In the genomic region with DNA sequence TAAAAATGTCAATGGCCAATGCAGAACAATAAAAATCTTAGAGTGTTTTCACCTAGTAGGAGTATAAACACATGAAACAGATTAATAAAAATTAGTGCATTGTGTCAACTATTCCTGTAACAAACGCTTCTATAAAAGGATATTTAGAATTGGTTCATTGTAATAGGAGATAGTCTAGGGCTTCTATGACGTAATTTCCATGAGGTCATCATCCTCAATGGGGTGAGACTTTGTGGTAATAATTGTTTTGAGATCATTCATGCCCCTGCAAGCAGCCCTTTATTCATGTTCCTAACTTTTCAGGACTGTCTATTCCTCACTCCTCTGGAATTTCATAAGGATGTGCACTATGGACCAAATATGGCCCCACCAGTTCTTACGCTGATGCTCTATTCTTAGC, we compare ENCODE assay signal across 18 mouse cellular contexts.
"Had no signal": no experiment of that assay in that cellular context is flagged by ENCODE, and none has a peak within 500 bp of the region (broad histone marks: within the 10 kb centered on the region; RNA-seq: fewer than 3 reads in every experiment).

No protein-coding gene starts in this region.

- H3K36me3 ChIP-seq: midbrain, embryonic 12.5 days; neural tube, embryonic 13.5 days; neural tube, embryonic 15.5 days had no signal

- ATAC-seq: midbrain, embryonic 16.5 days had no signal

- H3K4me2 ChIP-seq: lung, embryonic 14.5 days; midbrain, embryonic 12.5 days; neural tube, embryonic 13.5 days; neural tube, embryonic 15.5 days had no signal

- H3K27ac ChIP-seq: midbrain, embryonic 12.5 days; neural tube, embryonic 13.5 days; neural tube, embryonic 15.5 days had no signal

- DNase-seq: lung, adult 18-20 months; lung, embryonic 14.5 days; lung, postnatal 10 days; lung, postnatal 4 days; midbrain, embryonic 14.5 days; retina, postnatal 1 day; right cerebral cortex, adult 18-20 months; right cerebral cortex, postnatal 25 days; right cerebral cortex, postnatal 4 days; spleen, adult 18-20 months; thymus, adult 18-20 months; thymus, postnatal 14 days; thymus, postnatal 36 days had no signal

- H3K4me3 ChIP-seq: midbrain, embryonic 12.5 days; myocyte; neural tube, embryonic 13.5 days; neural tube, embryonic 15.5 days had no signal

- H3K9me3 ChIP-seq: midbrain, embryonic 12.5 days; neural tube, embryonic 13.5 days; neural tube, embryonic 15.5 days had no signal

- H3K9ac ChIP-seq: lung, embryonic 14.5 days; midbrain, embryonic 12.5 days; neural tube, embryonic 13.5 days; neural tube, embryonic 15.5 days had no signal

- H3K4me1 ChIP-seq: midbrain, embryonic 12.5 days; neural tube, embryonic 13.5 days; neural tube, embryonic 15.5 days had no signal

- H3K27me3 ChIP-seq: midbrain, embryonic 12.5 days; neural tube, embryonic 13.5 days; neural tube, embryonic 15.5 days had no signal
